Mouse (Mus musculus): ENCODE results near the gene Lpin2.

The Lpin2 gene

GRCm38 (mm10) chr17:71291897-71292420 lies 109.6 kb downstream of the Lpin2 start:
- no peak for DNase-seq (ENCODE audit: extremely low spot score, low read depth, low spot score)

DNA sequence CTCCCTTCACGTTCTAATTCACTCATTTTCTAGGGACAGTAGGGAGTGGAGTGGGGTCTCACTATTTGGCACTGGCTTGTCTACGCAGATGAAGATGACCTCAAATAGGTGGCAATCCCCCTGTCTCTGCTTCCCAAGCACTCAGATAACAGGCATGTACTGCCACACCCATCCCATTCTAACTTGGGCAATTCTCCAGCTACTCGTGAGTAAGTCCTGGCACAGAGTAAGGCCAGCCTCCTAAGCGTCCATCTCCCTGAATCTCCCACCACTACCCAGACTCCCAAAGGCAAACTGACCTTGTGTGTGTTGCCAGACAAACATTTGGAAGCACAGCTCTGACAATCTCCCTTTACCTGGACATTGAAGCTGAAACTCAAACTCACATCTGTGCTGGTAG lies 110.5 kb downstream of the Lpin2 start:
- no peak for DNase-seq (ENCODE audit: extremely low spot score, low read depth, low spot score)

- DNase-seq (ENCODE audit: extremely low spot score, low read depth, low spot score) = no peak
Measured at GRCm38 (mm10) chr17:71294570-71294969, 112.2 kb downstream of the Lpin2 start.

Data from hindlimb bud, embryonic 11.5 days (tissue).